Mouse (Mus musculus): Measurements from ENCODE around the gene Gm13084.
"Not testable (repeated sequence)": the region's sequence is repeated elsewhere in the genome, so short reads cannot be mapped to it uniquely, and the experiment has no call there.

The Gm13084 gene

GRCm38 (mm10) chr4:143815993-143816392 lies at the start of gene Gm13084:
Gene Gm13084 (minus strand): TSS chr4:143816093.
- DNase-seq (ENCODE audit: low read depth): no peak

- not testable (repeated sequence) for DNase-seq (ENCODE audit: low read depth)
Observed at GRCm38 (mm10) chr4:143846197-143846596, 30.3 kb upstream of the Gm13084 start, which contains the start of gene Gm13103. Gene Gm13103 (plus strand): TSS chr4:143846497.

- DNase-seq (ENCODE audit: low read depth): not testable (repeated sequence)
Observed at GRCm38 (mm10) chr4:143789052-143789451, 26.8 kb downstream of the Gm13084 start, which contains the start of gene Gm13023. Gene Gm13023 (plus strand): TSS chr4:143789352.

Measured in fibroblast of lung, adult 2 months (primary cell).